Mouse (Mus musculus): Measurements from ENCODE around the gene Fdxr.

DNA sequence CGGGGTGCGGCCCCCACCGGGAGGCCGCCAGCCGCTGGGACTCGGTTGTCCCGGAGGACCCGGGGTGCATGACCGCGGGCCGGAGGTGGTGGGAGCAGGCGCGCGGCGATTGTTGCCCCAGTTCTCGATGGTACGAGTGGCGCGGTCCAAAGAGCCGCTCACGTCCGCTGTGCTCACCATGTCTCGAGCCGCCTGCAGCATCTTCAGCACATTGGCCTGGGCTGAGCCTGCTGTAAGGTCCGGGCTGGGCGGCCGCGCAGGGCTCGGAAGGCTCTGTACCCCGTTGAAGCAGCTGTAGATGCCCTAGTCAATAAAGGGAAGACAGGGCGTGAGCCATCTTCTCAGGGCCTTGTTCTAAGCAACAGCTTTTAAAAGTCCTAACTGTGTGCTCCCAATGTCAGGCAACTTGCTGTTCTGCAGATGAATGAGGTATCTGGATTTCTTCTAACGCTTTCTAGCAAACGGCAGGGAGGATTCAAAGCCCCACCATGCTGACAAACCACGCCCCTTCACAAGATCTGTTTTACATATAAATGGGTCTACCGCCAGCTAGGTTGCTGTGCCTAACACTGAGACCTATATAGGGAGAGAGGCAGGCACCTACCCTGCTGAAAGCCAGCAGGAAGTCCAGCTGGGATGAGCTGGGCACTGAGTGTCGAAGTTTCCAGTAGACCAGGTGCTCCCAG lies 26.3 kb downstream of the Fdxr start:
- TF ChIP-seq CTCF (IDR thresholded peaks at IDR 0.05; ENCODE audit: extremely low read depth, insufficient read depth, low read length) (no peak), POLR2A (IDR thresholded peaks at IDR 0.05; ENCODE audit: extremely low read depth, insufficient read depth, low read length) (no peak)
